Mouse (Mus musculus) MEL (cell line): Measurements from ENCODE around the gene Nelfb. TPM values are rescaled to one million over a fixed set of nuclear protein-coding genes. Genes with fewer than 3 reads are reported as not detected.

Source experiments
- DNase-seq: peaks from one replicate; pipeline ENCODE4 v3.0.0; 2011; ENCODE audit warnings: low read depth, low spot score
- H3K27ac ChIP-seq: 2 replicates; pipeline ENCODE4 v1.5.1; 2012; ENCODE audit warnings: low read depth, mild to moderate bottlenecking, control low read depth, low read length, moderate library complexity; ENCODE audit not compliant: control insufficient read depth
- H3K27me3 ChIP-seq, 2 experiments: fragments of 150-350 bp in 1 of 2; sonication (generic) in 1 of 2; 2 replicates each; pipeline ENCODE4 v1.6.1; 2012; ENCODE audit warnings: low read length in 2 of 2, mild to moderate bottlenecking in 2 of 2, improper control_type of control experiment in 1 of 2, moderate library complexity in 1 of 2; ENCODE audit not compliant: insufficient read depth in 2 of 2, control insufficient read depth in 1 of 2
- H3K36me3 ChIP-seq, 2 experiments: 2 replicates each; pipeline ENCODE4 v1.6.1; 2012 to 2014; ENCODE audit warnings: low read length in 2 of 2, improper control_type of control experiment in 1 of 2, inconsistent platforms in 1 of 2, mild to moderate bottlenecking in 1 of 2; ENCODE audit not compliant: insufficient read depth in 2 of 2, control insufficient read depth in 1 of 2
- H3K4me1 ChIP-seq, 2 experiments: fragments of 150-350 bp in 1 of 2; sonication (generic) in 1 of 2; 2 replicates each; pipeline ENCODE4 v1.6.1; 2012; ENCODE audit warnings: low read length in 2 of 2, improper control_type of control experiment in 1 of 2, mild to moderate bottlenecking in 1 of 2; ENCODE audit not compliant: insufficient read depth in 2 of 2, control insufficient read depth in 1 of 2
- H3K4me3 ChIP-seq, 2 experiments: fragments of 150-350 bp in 1 of 2; sonication (generic) in 1 of 2; 2 replicates each; pipeline ENCODE4 v1.5.1; 2012; ENCODE audit warnings: low read depth in 2 of 2, low read length in 2 of 2, mild to moderate bottlenecking in 2 of 2, moderate library complexity in 2 of 2, control low read depth in 1 of 2, improper control_type of control experiment in 1 of 2; ENCODE audit not compliant: control insufficient read depth in 1 of 2, insufficient read depth in 1 of 2
- H3K79me2 ChIP-seq: 2 replicates; pipeline ENCODE4 v1.6.1; 2012; ENCODE audit warnings: mild to moderate bottlenecking, low read length, moderate library complexity; ENCODE audit not compliant: control insufficient read depth, poor library complexity, insufficient read depth
- H3K9ac ChIP-seq: 2 replicates; pipeline ENCODE4 v1.6.1; 2012; ENCODE audit warnings: low read depth, mild to moderate bottlenecking, control low read depth, low read length, moderate library complexity; ENCODE audit not compliant: control insufficient read depth, poor library complexity, severe bottlenecking
- H3K9me3 ChIP-seq: fragments of 150-350 bp; sonication (generic); replicated peaks from 2 replicates; pipeline ENCODE4 v1.6.1; 2012; ENCODE audit warnings: mild to moderate bottlenecking, low read length, improper control_type of control experiment, moderate library complexity; ENCODE audit not compliant: insufficient read depth
- BHLHE40 ChIP-seq: IDR thresholded peaks from 2 replicates; pipeline ENCODE4 v1.6.1; 2012; ENCODE audit warnings: low read depth, mild to moderate bottlenecking, inconsistent platforms, low read length, improper control_type of control experiment, borderline replicate concordance
- CHD1 ChIP-seq: IDR thresholded peaks from 2 replicates; pipeline ENCODE4 v1.6.1; 2012; ENCODE audit warnings: low read depth, mild to moderate bottlenecking, inconsistent platforms, low read length, improper control_type of control experiment
- CHD2 ChIP-seq: IDR thresholded peaks from 2 replicates; pipeline ENCODE4 v1.6.1; 2011; ENCODE audit warnings: low read length, improper control_type of control experiment
- E2F4 ChIP-seq: IDR thresholded peaks from 2 replicates; pipeline ENCODE4 v1.6.1; 2011; ENCODE audit warnings: low read depth, low read length, improper control_type of control experiment, borderline replicate concordance
- ELF1 ChIP-seq: IDR thresholded peaks from 2 replicates; pipeline ENCODE4 v1.6.1; 2014; ENCODE audit warnings: low read depth, mild to moderate bottlenecking, inconsistent platforms, low read length, improper control_type of control experiment, moderate library complexity
- EP300 ChIP-seq, 2 experiments: IDR thresholded peaks; 2 replicates each; pipeline ENCODE4 v1.6.1; 2011; ENCODE audit warnings: improper control_type of control experiment in 2 of 2, low read length in 2 of 2, low read depth in 1 of 2, mild to moderate bottlenecking in 1 of 2
- ETS1 ChIP-seq: IDR thresholded peaks from 2 replicates; pipeline ENCODE4 v1.6.1; 2012; ENCODE audit warnings: low read depth, mild to moderate bottlenecking, inconsistent platforms, low read length, improper control_type of control experiment, moderate library complexity
- GABPA ChIP-seq: IDR thresholded peaks from 2 replicates; pipeline ENCODE4 v1.6.1; 2012; ENCODE audit warnings: low read depth, mild to moderate bottlenecking, inconsistent platforms, low read length, improper control_type of control experiment, moderate library complexity
- HCFC1 ChIP-seq: IDR thresholded peaks from 2 replicates; pipeline ENCODE4 v1.6.1; 2012; ENCODE audit warnings: low read depth, mild to moderate bottlenecking, inconsistent platforms, low read length, improper control_type of control experiment, moderate library complexity
- JUND ChIP-seq: IDR thresholded peaks from 2 replicates; pipeline ENCODE4 v1.6.1; 2011; ENCODE audit warnings: low read depth, mild to moderate bottlenecking, improper control_type of control experiment, low read length
- MAX ChIP-seq: IDR thresholded peaks from 2 replicates; pipeline ENCODE4 v1.6.1; 2011; ENCODE audit warnings: low read length, improper control_type of control experiment
- MAZ ChIP-seq: IDR thresholded peaks from 2 replicates; pipeline ENCODE4 v1.6.1; 2012; ENCODE audit warnings: low read depth, mild to moderate bottlenecking, inconsistent platforms, low read length, improper control_type of control experiment
- MEF2A ChIP-seq: IDR thresholded peaks from 2 replicates; pipeline ENCODE4 v1.6.1; 2014; ENCODE audit warnings: low read depth, mild to moderate bottlenecking, inconsistent platforms, low read length, improper control_type of control experiment; ENCODE audit not compliant: poor library complexity, insufficient replicate concordance, severe bottlenecking; ENCODE audit errors: extremely low read depth
- MXI1 ChIP-seq: IDR thresholded peaks from 2 replicates; pipeline ENCODE4 v1.6.1; 2011; ENCODE audit warnings: mild to moderate bottlenecking, low read depth, low read length, improper control_type of control experiment
- MYB ChIP-seq: IDR thresholded peaks from 2 replicates; pipeline ENCODE4 v1.6.1; 2011; ENCODE audit warnings: mild to moderate bottlenecking, low read depth, low read length, improper control_type of control experiment
- MYC ChIP-seq: IDR thresholded peaks from 2 replicates; pipeline ENCODE4 v1.6.1; 2011; ENCODE audit warnings: low read depth, mild to moderate bottlenecking, low read length, improper control_type of control experiment, moderate library complexity
- NELFE ChIP-seq: IDR thresholded peaks from 2 replicates; pipeline ENCODE4 v1.6.1; 2011; ENCODE audit warnings: low read depth, low read length, improper control_type of control experiment
- NRF1 ChIP-seq: IDR thresholded peaks from 2 replicates; pipeline ENCODE4 v1.6.1; 2014; ENCODE audit warnings: low read depth, mild to moderate bottlenecking, inconsistent platforms, low read length, improper control_type of control experiment, moderate library complexity; ENCODE audit not compliant: poor library complexity, insufficient read depth, severe bottlenecking
- POLR2A ChIP-seq, 2 experiments: IDR thresholded peaks; 2 replicates each; pipeline ENCODE4 v1.6.1; 2011 to 2012; ENCODE audit warnings: low read length in 2 of 2, mild to moderate bottlenecking in 2 of 2, control low read depth in 1 of 2, improper control_type of control experiment in 1 of 2, low read depth in 1 of 2, moderate library complexity in 1 of 2; ENCODE audit not compliant: control insufficient read depth in 1 of 2, insufficient read depth in 1 of 2, poor library complexity in 1 of 2
- POLR2AphosphoS2 ChIP-seq: IDR thresholded peaks from 2 replicates; pipeline ENCODE4 v1.6.1; 2011; ENCODE audit warnings: low read length, improper control_type of control experiment
- POLR2AphosphoS5 ChIP-seq: IDR thresholded peaks from 2 replicates; pipeline ENCODE4 v1.6.1; 2012; ENCODE audit warnings: low read depth, borderline replicate concordance, mild to moderate bottlenecking, inconsistent platforms, low read length, moderate library complexity, mixed read lengths
- RAD21 ChIP-seq: IDR thresholded peaks from 2 replicates; pipeline ENCODE4 v1.6.1; 2011; ENCODE audit warnings: mild to moderate bottlenecking, low read depth, low read length, improper control_type of control experiment
- SIN3A ChIP-seq: IDR thresholded peaks from 2 replicates; pipeline ENCODE4 v1.6.1; 2012; ENCODE audit warnings: low read length, improper control_type of control experiment, inconsistent platforms
- SMC3 ChIP-seq: IDR thresholded peaks from 2 replicates; pipeline ENCODE4 v1.6.1; 2011; ENCODE audit warnings: low read depth, low read length, improper control_type of control experiment
- TAL1 ChIP-seq: IDR thresholded peaks from 2 replicates; pipeline ENCODE4 v1.6.1; 2012; ENCODE audit warnings: mild to moderate bottlenecking, inconsistent platforms, low read length, moderate library complexity, mixed read lengths
- TBP ChIP-seq: IDR thresholded peaks from 2 replicates; pipeline ENCODE4 v1.8.0; 2011; ENCODE audit warnings: low read depth, low read length, improper control_type of control experiment
- UBTF ChIP-seq: IDR thresholded peaks from 2 replicates; pipeline ENCODE4 v1.6.1; 2012; ENCODE audit warnings: low read depth, mild to moderate bottlenecking, inconsistent platforms, low read length, improper control_type of control experiment, moderate library complexity, borderline replicate concordance; ENCODE audit not compliant: insufficient read depth
- USF1 ChIP-seq: IDR thresholded peaks from 2 replicates; pipeline ENCODE4 v1.6.1; 2014; ENCODE audit warnings: low read depth, mild to moderate bottlenecking, inconsistent platforms, low read length, improper control_type of control experiment, moderate library complexity
- ZKSCAN1 ChIP-seq: IDR thresholded peaks from 2 replicates; pipeline ENCODE4 v1.6.1; 2012; ENCODE audit warnings: low read depth, mild to moderate bottlenecking, inconsistent platforms, low read length, improper control_type of control experiment, moderate library complexity
- ZMIZ1 ChIP-seq: IDR thresholded peaks from 2 replicates; pipeline ENCODE4 v1.6.1; 2012; ENCODE audit warnings: low read depth, mild to moderate bottlenecking, inconsistent platforms, low read length, improper control_type of control experiment, moderate library complexity
- ZNF384 ChIP-seq: IDR thresholded peaks from 2 replicates; pipeline ENCODE4 v1.6.1; 2012; ENCODE audit warnings: low read depth, mild to moderate bottlenecking, inconsistent platforms, low read length, improper control_type of control experiment
- polyA plus RNA-seq, 2 experiments: library from polyadenylated mRNA; stranded (reverse) in 1 of 2; unstranded in 1 of 2; fragments of >175 nt in 1 of 2; fragments of >200 nt in 1 of 2; gene quantifications; 2 replicates each; pipeline versions ENCODE4 v1.2.1 to v1.2.4; 2012; ENCODE audit warnings: low replicate concordance in 2 of 2, low read depth in 1 of 2; ENCODE audit not compliant: insufficient read length in 2 of 2, insufficient read depth in 1 of 2, missing spikeins in 1 of 2
- total RNA-seq: library from RNA; depleted of rRNA; stranded (reverse); fragments of 300-350 nt; gene quantifications from 2 replicates; pipeline ENCODE4 v1.2.3, GENCODE M21; 2012

Nelfb gene
- total and polyA plus RNA-seq, 3 experiments = 62.9 to 83.5 TPM; not detected in 1

DNA sequence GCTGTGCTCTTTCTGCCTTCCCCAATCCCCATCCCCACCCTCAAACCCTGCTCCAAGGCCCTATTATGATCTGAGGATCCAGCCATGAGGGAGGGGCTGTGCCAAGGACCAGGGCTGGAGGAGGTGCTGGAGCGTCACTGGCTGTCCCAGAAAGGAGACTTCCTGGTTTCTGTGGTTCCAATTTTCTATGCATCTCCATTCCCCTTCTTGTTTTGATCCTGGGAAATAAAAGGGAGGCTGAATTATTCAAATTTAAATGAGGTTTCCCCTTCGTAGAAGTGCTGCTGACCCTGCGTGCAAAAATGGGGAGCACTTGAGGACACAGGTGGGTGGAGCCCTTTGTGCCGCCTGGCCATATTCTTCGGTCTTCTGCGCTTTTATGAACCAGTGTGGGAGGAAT is 28.6 kb downstream of the Nelfb start (continued):
- TF ChIP-seq UBTF (no peak), NRF1 (no peak), ZKSCAN1 (no peak), MYB (no peak), MAX (no peak), ELF1 (peak; percentile 62; the same call in 1 of the 2 replicates), GABPA (no peak), MAZ (peak; percentile 79; the same call in 1 of the 2 replicates), POLR2AphosphoS5 (no peak), POLR2A (IDR thresholded peaks at IDR 0.05; ENCODE audit: control insufficient read depth in 1 of 2, insufficient read depth in 1 of 2, low read depth in 1 of 2, low read length in 2 of 2, poor library complexity in 1 of 2) (peak in 1 of 2 experiments; percentile 50; a peak in 1 of 4 replicates), HCFC1 (peak; percentile 48; the same call in 1 of the 2 replicates), POLR2AphosphoS2 (no peak; the same call in 1 of the 2 replicates), EP300 (IDR thresholded peaks at IDR 0.05; ENCODE audit: low read depth in 1 of 2, low read length in 2 of 2) (peak; percentile 38 to 53; a peak in 2 of 4 replicates), CHD1 (no peak)

- peak overlapping the region; percentile 90 for H3K9ac ChIP-seq
- H3K4me3 ChIP-seq = peak overlapping the region; percentile 59 to 99
- DNase-seq = peak; percentile 63
- H3K27ac ChIP-seq = peak overlapping the region; percentile 85
- peaks cover 1 to 11% of the 10 kb centered on the region in 2 experiments; a peak in 3 of 4 replicates for H3K4me1 ChIP-seq
- no peaks in the 10 kb centered on the region for H3K27me3 ChIP-seq
- peaks cover 8% of the 10 kb centered on the region for H3K79me2 ChIP-seq
- TF ChIP-seq ZKSCAN1 (no peak), ZMIZ1 (no peak), CHD2 (peak; percentile 45; the same call in 1 of the 2 replicates), MAX (peak; percentile 69), SIN3A (peak; percentile 69), MXI1 (peak; percentile 86), E2F4 (peak; percentile 53; the same call in 1 of the 2 replicates), SMC3 (no peak), MEF2A (no peak), NELFE (peak; percentile 51; the same call in 1 of the 2 replicates), ZNF384 (no peak), POLR2AphosphoS2 (no peak), HCFC1 (0 out of 2 replicates have a peak, but pooled peaks have one; percentile 3), TBP (peak; percentile 51), MYB (no peak), POLR2AphosphoS5 (no peak), POLR2A (IDR thresholded peaks at IDR 0.05; ENCODE audit: control insufficient read depth in 1 of 2, insufficient read depth in 1 of 2, low read depth in 1 of 2, low read length in 2 of 2, poor library complexity in 1 of 2) (peak in 1 of 2 experiments; percentile 18; a peak in 1 of 4 replicates), MYC (peak; percentile 93), ELF1 (no peak), USF1 (peak; percentile 24; the same call in 1 of the 2 replicates), CHD1 (peak; percentile 57), EP300 (IDR thresholded peaks at IDR 0.05; ENCODE audit: low read depth in 1 of 2, low read length in 2 of 2) (0 out of 4 replicates have a peak, but pooled peaks of 1 of the 2 experiments have one; percentile 6), JUND (no peak), UBTF (no peak), ETS1 (no peak), TAL1 (no peak), BHLHE40 (peak; percentile 14; the same call in 1 of the 2 replicates), RAD21 (no peak), MAZ (no peak; the same call in 1 of the 2 replicates)
- H3K9me3 ChIP-seq = no peaks in the 10 kb centered on the region
- peaks cover 0 to 5% of the 10 kb centered on the region in 2 experiments; a peak in 2 of 4 replicates for H3K36me3 ChIP-seq
Observed at GRCm38 (mm10) chr2:25181891-25182397, 29.3 kb downstream of the Nelfb start.
